Mouse (Mus musculus) heart, adult 2 months (tissue): ENCODE measurements around the gene Rpl13. TPM values are rescaled to one million over a fixed set of nuclear protein-coding genes. Genes with fewer than 3 reads are reported as not detected.

Source experiments
- DNase-seq, 2 experiments: peaks; one replicate each; pipeline ENCODE4 v3.0.0; 2021
- H3K27ac ChIP-seq: fragments of 200-600 bp; 2 replicates; pipeline ENCODE4 v1.8.1; 2022
- H3K27me3 ChIP-seq: fragments of 200-500 bp; 2 replicates; pipeline ENCODE4 v1.6.1; 2012; ENCODE audit warnings: mild to moderate bottlenecking, low read length, inconsistent platforms, mixed read lengths; ENCODE audit not compliant: control insufficient read depth, insufficient read depth
- H3K36me3 ChIP-seq: fragments of 200-500 bp; 2 replicates; pipeline ENCODE4 v1.6.1; 2012; ENCODE audit warnings: low read length, inconsistent platforms; ENCODE audit not compliant: control insufficient read depth, insufficient read depth
- H3K4me1 ChIP-seq: fragments of 200-500 bp; 2 replicates; pipeline ENCODE4 v1.6.1; 2011; ENCODE audit warnings: low read length; ENCODE audit not compliant: control insufficient read depth, insufficient read depth
- H3K4me3 ChIP-seq: fragments of 200-600 bp; 2 replicates; pipeline ENCODE4 v1.8.1; 2022
- H3K79me2 ChIP-seq: fragments of 200-500 bp; replicated peaks from 2 replicates; pipeline ENCODE4 v1.6.1; 2012; ENCODE audit warnings: mild to moderate bottlenecking, inconsistent platforms, low read length, moderate library complexity, mixed read lengths; ENCODE audit not compliant: control insufficient read depth, insufficient read depth
- H3K9ac ChIP-seq: fragments of 200-500 bp; 2 replicates; pipeline ENCODE4 v1.6.1; 2012; ENCODE audit warnings: low read depth, mild to moderate bottlenecking, control low read depth, inconsistent platforms, low read length, mixed read lengths
- CTCF ChIP-seq: fragments of 200-600 bp; IDR thresholded peaks from 2 replicates; pipeline ENCODE4 v1.8.1; 2022; ENCODE audit warnings: antibody characterized with exemption, mild to moderate bottlenecking, moderate library complexity
- EP300 ChIP-seq: fragments of 200-500 bp; IDR thresholded peaks from 2 replicates; pipeline ENCODE4 v1.6.1; 2011; ENCODE audit warnings: low read depth, low read length, control low read depth; ENCODE audit not compliant: insufficient read depth
- POLR2A ChIP-seq: fragments of 200-500 bp; IDR thresholded peaks from 2 replicates; pipeline ENCODE4 v1.6.1; 2011; ENCODE audit warnings: mild to moderate bottlenecking, low read depth, low read length, control low read depth; ENCODE audit not compliant: insufficient read depth
- WGBS: fragments of 180-500 bp; shearing (Covaris S2); methylation state at CpG from one replicate; pipeline ENCODE4 v1.1.7; 2018; 5-methylcytosine and 5-hydroxymethylcytosine counted together
- intact Hi-C: fragments of 180-260 bp; cut with DNase I; formaldehyde crosslinking; loops from one replicate; pipeline ENCODE4 v1.15.1; 2025
- polyA plus RNA-seq: library from polyadenylated mRNA; depleted of rRNA; stranded (reverse); fragments of >200 nt; gene quantifications from 2 replicates; pipeline ENCODE4 v1.2.3, GENCODE M21; 2012
- total RNA-seq, 2 experiments: library from RNA; stranded (reverse); gene quantifications; 2 replicates each; pipeline ENCODE4 v1.2.3; 2021

The Rpl13 gene
- total and polyA plus RNA-seq, 3 experiments: 418 to 616 (median 463) TPM

DNA sequence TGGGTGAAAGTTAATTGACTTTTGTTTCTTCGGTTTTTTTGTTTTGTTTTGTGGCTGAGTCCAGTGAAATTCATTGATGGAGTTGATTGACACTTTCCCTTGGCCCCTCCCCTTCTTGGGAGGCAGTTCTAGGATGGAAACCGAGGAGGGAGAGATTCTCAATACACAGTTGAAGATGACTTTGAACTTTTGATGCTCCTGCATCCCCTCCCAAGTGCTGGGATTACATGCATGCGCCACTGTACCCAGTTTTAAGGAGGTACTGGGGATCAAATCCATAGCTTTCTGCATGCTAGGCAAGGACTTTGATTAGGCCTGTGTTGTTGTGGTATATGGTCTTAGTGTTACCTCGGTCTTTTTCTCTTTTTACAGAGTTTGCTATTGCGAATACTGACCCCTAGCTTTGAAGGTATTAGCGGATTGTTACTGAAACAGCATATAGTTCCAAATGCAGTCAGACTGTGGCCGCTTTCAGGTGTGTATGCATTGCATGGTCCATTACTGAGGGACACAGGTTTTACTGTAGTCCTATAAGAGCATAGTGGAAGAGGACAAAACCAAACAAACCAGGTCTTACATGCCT lies 36.0 kb upstream of the Rpl13 start:
- peaks cover 3% of the 10 kb centered on the region; the same call in 1 of the 2 replicates for H3K79me2 ChIP-seq
- WGBS: 30% methylated on average over 7 of the region's 7 CpGs
- peaks cover 8% of the 10 kb centered on the region for H3K4me1 ChIP-seq
- peak overlapping the region; percentile 84 for H3K4me3 ChIP-seq
- DNase-seq: no peak
- intact Hi-C loops: no loop called here
- no peaks in the 10 kb centered on the region for H3K27me3 ChIP-seq
- H3K36me3 ChIP-seq: peaks cover 3% of the 10 kb centered on the region; the same call in 1 of the 2 replicates
- H3K27ac ChIP-seq: peak overlapping the region; percentile 92
- no peak for TF ChIP-seq EP300
- TF ChIP-seq POLR2A: no peak
- no peak for TF ChIP-seq CTCF
- H3K9ac ChIP-seq: peak overlapping the region; percentile 88

DNA sequence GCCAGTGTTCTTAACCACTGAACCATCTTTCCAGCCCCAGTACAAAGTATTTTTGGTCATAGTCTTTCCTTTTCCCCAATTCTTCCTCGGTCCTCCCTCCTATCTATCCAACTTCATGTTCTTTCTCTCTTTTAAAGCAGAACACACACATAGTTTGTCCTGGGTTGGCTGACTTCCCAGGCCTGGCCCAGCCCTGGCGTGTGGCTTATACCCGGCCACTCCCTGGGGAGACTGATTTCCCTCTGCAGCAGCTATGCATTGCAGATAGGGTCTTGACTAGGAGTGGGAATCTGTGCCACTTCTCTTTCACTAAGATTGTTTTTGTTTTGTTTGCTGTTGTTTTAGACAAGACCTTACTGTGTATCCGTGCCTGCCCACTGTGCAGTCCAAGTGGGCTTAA lies 31.0 kb upstream of the Rpl13 start:
- peaks cover 2% of the 10 kb centered on the region; the same call in 1 of the 2 replicates for H3K36me3 ChIP-seq
- H3K4me3 ChIP-seq: no peak overlapping the region
- no peak for TF ChIP-seq POLR2A
- TF ChIP-seq EP300: no peak
- TF ChIP-seq CTCF: no peak
- peaks cover 4% of the 10 kb centered on the region for H3K4me1 ChIP-seq
- WGBS: 20% methylated on average over 4 of the region's 4 CpGs
- intact Hi-C loops: no loop called here
- H3K79me2 ChIP-seq: peaks cover 5% of the 10 kb centered on the region; the same call in 1 of the 2 replicates
- H3K27me3 ChIP-seq: no peaks in the 10 kb centered on the region
- DNase-seq: peak in 1 of 2 experiments; percentile 41
- H3K9ac ChIP-seq: no peak overlapping the region
- H3K27ac ChIP-seq: no peak overlapping the region

DNA sequence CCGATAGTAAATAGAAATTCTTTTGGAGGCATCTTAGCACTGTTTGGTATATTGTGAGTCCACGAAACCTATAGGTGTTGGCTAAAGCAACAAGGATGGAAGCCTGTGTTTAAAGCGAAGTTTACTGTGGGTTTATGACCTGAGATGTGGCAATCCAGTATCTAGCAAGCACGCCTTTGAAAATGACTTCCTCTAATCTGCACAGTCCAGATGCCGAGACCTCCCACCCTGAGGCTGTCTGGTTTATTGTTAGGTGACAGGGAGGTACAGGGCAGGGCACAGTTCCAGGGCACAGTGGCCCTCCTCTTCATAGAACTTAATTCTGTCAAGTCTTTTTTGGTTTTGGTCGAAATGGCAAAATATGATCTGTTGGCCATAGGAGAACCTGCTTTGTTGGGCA lies 24.9 kb upstream of the Rpl13 start:
- Histone ChIP-seq H3K27ac (no peak overlapping the region), H3K4me3 (no peak overlapping the region), H3K27me3 (no peaks in the 10 kb centered on the region), H3K36me3 (no peaks in the 10 kb centered on the region), H3K79me2 (0 out of 2 replicates have a peak, but pooled peaks cover 2% of the 10 kb centered on the region), H3K4me1 (no peaks in the 10 kb centered on the region), H3K9ac (no peak overlapping the region)
- TF ChIP-seq POLR2A: no peak
- TF ChIP-seq CTCF: no peak
- TF ChIP-seq EP300: no peak
- intact Hi-C loops: no loop called here
- 74% methylated on average over 6 of the region's 6 CpGs for WGBS
- DNase-seq: no peak

DNA sequence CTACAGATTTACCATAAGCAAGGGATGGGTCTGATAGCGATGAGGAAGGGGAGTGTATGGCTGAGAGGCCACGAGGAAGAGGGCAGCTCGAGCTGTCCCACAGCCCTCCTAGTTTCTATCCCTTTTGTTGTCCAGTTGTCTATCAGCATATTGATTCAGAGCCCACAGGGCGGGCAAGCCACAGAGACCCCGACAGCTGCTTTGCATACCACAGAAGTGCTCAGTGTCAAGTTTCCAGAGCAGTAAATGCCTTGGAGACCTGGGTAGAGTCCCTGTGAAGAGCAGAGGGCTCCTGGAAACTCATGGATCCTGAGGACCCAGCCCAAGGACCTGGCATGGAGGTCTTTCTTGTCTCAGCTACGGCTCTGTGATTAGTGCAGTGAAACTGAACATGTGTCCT lies 19.2 kb upstream of the Rpl13 start:
- Histone ChIP-seq H3K4me3 (no peak overlapping the region), H3K9ac (no peak overlapping the region), H3K36me3 (no peaks in the 10 kb centered on the region), H3K79me2 (no peaks in the 10 kb centered on the region), H3K4me1 (peaks cover 2% of the 10 kb centered on the region; the same call in 1 of the 2 replicates), H3K27me3 (no peaks in the 10 kb centered on the region), H3K27ac (no peak overlapping the region)
- intact Hi-C loops: no loop called here
- no peak for DNase-seq
- 91% methylated on average over 6 of the region's 6 CpGs for WGBS
- TF ChIP-seq POLR2A (no peak), EP300 (no peak), CTCF (no peak)

DNA sequence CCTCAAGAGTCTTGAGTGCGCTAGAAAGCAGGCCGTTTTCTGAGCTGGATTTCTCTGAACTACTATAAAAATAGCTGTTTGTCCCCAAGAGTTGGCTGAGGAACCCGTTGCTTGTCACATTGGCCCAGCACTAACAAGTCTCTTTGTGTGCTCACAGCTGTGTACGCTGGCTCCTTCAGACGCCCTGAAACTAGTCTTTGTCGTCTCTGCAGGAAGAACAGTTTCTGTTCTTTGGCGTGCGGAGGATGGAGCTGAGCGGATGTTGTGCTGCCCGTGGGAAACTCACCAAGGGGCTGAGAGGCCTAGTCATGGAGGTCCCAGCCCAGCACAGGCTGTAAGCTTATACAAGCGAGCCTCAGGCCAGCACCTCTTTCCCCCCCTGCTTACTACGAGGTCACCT lies 18.5 kb upstream of the Rpl13 start:
- Histone ChIP-seq H3K27ac (no peak overlapping the region), H3K4me3 (no peak overlapping the region), H3K36me3 (no peaks in the 10 kb centered on the region), H3K9ac (no peak overlapping the region), H3K4me1 (peaks cover 2% of the 10 kb centered on the region; the same call in 1 of the 2 replicates), H3K79me2 (no peaks in the 10 kb centered on the region), H3K27me3 (no peaks in the 10 kb centered on the region)
- TF ChIP-seq POLR2A: no peak
- TF ChIP-seq CTCF: no peak
- no peak for TF ChIP-seq EP300
- WGBS: 90% methylated on average over 12 of the region's 12 CpGs
- intact Hi-C loops: no loop called here
- no peak for DNase-seq

DNA sequence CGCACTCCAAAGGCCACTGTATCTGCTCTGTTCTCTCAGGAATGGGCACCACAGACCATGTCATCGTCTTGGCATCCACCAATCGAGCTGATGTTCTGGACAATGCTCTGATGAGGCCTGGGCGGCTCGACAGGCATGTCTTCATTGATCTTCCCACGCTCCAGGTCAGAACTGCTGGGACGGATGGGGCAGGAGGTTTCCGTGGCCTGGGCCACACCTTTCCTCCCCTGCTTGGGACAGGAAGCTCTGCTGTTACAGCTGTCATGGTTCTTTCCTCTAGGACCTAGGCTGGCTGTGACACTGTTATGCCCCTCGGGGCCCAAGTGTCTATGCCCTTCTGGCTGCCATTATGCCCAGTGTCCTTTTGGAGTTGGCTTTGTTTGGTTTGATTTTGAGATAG lies 14.9 kb upstream of the Rpl13 start:
- Histone ChIP-seq H3K36me3 (no peaks in the 10 kb centered on the region), H3K9ac (no peak overlapping the region), H3K27ac (no peak overlapping the region), H3K79me2 (no peaks in the 10 kb centered on the region), H3K4me1 (peaks cover 2% of the 10 kb centered on the region; the same call in 1 of the 2 replicates), H3K27me3 (no peaks in the 10 kb centered on the region), H3K4me3 (no peak overlapping the region)
- intact Hi-C loops: no loop called here
- DNase-seq: no peak
- WGBS: 54% methylated on average over 9 of the region's 9 CpGs
- no peak for TF ChIP-seq CTCF
- no peak for TF ChIP-seq EP300
- no peak for TF ChIP-seq POLR2A
